Mouse (Mus musculus): ENCODE results near the gene Asic2.

DNA sequence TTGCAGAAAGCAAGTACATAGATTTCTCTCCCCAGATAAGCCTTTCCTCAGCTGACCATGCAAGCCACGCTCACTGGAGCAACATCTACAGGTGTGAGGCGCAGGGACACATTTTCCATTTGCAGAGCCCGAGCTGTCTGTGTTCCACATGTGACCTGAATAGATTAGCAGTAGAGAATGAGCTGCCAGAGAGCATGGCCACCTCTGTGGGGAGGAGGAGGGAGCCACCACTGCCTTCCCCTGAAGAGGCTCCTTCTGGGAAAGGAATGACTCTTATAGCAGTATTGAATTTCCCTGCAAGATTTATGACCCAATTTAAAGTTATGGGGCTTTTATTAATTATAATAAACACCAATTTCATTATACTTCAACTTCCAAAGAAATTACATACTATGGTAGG, 230.5 kb downstream of the Asic2 start:
- TF ChIP-seq CTCF (IDR thresholded peaks at IDR 0.05; ENCODE audit: low read depth): no peak
- TF ChIP-seq EP300 (optimal IDR thresholded peaks at IDR 0.05): no peak

Measured in stomach, postnatal 0 days (tissue).